Mouse (Mus musculus): ENCODE measurements around the gene P4ha2. TPM values are rescaled to one million over a fixed set of nuclear protein-coding genes. Genes with fewer than 3 reads are reported as not detected.

The P4ha2 gene
- polyA plus RNA-seq, 1 experiment from 2014 or later: 17.3 TPM

- ATAC-seq (ENCODE audit: low FRiP score, low read depth): no peak
- H3K36me3 ChIP-seq: no peaks in the 10 kb centered on the region
- no peak overlapping the region for H3K4me3 ChIP-seq
- H3K9me3 ChIP-seq: no peaks in the 10 kb centered on the region
- H3K27ac ChIP-seq: no peak overlapping the region
- H3K27me3 ChIP-seq (replicated peaks): 0 out of 2 replicates have a peak, but pooled peaks cover 3% of the 10 kb centered on the region
- 76% methylated on average over 12 of the region's 12 CpGs for WGBS
- peaks cover 33% of the 10 kb centered on the region for H3K4me1 ChIP-seq
- H3K4me2 ChIP-seq (replicated peaks): no peak overlapping the region
- H3K9ac ChIP-seq: no peak overlapping the region
Measured at GRCm38 (mm10) chr11:54062086-54062752, 37.7 kb upstream of the P4ha2 start.

- no peaks in the 10 kb centered on the region for H3K36me3 ChIP-seq
- H3K27me3 ChIP-seq (replicated peaks): 0 out of 2 replicates have a peak, but pooled peaks cover 3% of the 10 kb centered on the region
- no peaks in the 10 kb centered on the region for H3K9me3 ChIP-seq
- ATAC-seq (ENCODE audit: low FRiP score, low read depth): no peak
- no peak overlapping the region for H3K4me3 ChIP-seq
- H3K4me2 ChIP-seq (replicated peaks): no peak overlapping the region
- 84% methylated on average over 9 of the region's 9 CpGs for WGBS
- no peak overlapping the region for H3K9ac ChIP-seq
- H3K27ac ChIP-seq: no peak overlapping the region
- H3K4me1 ChIP-seq: peaks cover 31% of the 10 kb centered on the region
Measured at GRCm38 (mm10) chr11:54062753-54063471, 37.0 kb upstream of the P4ha2 start.

- no peak overlapping the region for H3K27ac ChIP-seq
- H3K9me3 ChIP-seq: no peaks in the 10 kb centered on the region
- peaks cover 3% of the 10 kb centered on the region; the same call in 1 of the 2 replicates for H3K27me3 ChIP-seq (replicated peaks)
- H3K4me3 ChIP-seq: no peak overlapping the region
- peaks cover 30% of the 10 kb centered on the region for H3K4me1 ChIP-seq
- ATAC-seq (ENCODE audit: low FRiP score, low read depth): no peak
- H3K9ac ChIP-seq: no peak overlapping the region
- WGBS: 92% methylated on average over 10 of the region's 10 CpGs
- no peaks in the 10 kb centered on the region for H3K36me3 ChIP-seq
- H3K4me2 ChIP-seq (replicated peaks): no peak overlapping the region
Measured at GRCm38 (mm10) chr11:54063472-54063775, 36.5 kb upstream of the P4ha2 start.

GRCm38 (mm10) chr11:54064412-54064978, 35.4 kb upstream of the P4ha2 start:
- H3K9ac ChIP-seq: no peak overlapping the region
- H3K4me1 ChIP-seq: peaks cover 23% of the 10 kb centered on the region
- no peaks in the 10 kb centered on the region for H3K9me3 ChIP-seq
- no peak overlapping the region for H3K4me2 ChIP-seq (replicated peaks)
- no peaks in the 10 kb centered on the region for H3K36me3 ChIP-seq
- H3K4me3 ChIP-seq: no peak overlapping the region
- H3K27me3 ChIP-seq (replicated peaks): peaks cover 3% of the 10 kb centered on the region; the same call in 1 of the 2 replicates
- 85% methylated on average over 3 of the region's 3 CpGs for WGBS
- H3K27ac ChIP-seq: no peak overlapping the region
- no peak for ATAC-seq (ENCODE audit: low FRiP score, low read depth)

GRCm38 (mm10) chr11:54065106-54065914, 34.6 kb upstream of the P4ha2 start:
- Histone ChIP-seq H3K27ac (no peak overlapping the region), H3K9me3 (no peaks in the 10 kb centered on the region), H3K27me3 (replicated peaks) (peaks cover 3% of the 10 kb centered on the region; the same call in 1 of the 2 replicates), H3K4me3 (no peak overlapping the region), H3K4me2 (replicated peaks) (no peak overlapping the region), H3K36me3 (no peaks in the 10 kb centered on the region), H3K9ac (no peak overlapping the region), H3K4me1 (peaks cover 15% of the 10 kb centered on the region)
- WGBS: 93% methylated on average over 12 of the region's 12 CpGs
- no peak for ATAC-seq (ENCODE audit: low FRiP score, low read depth)

- WGBS: 96% methylated on average over 4 of the region's 4 CpGs
- peaks cover 13% of the 10 kb centered on the region for H3K4me1 ChIP-seq
- no peak overlapping the region for H3K27ac ChIP-seq
- H3K4me3 ChIP-seq: no peak overlapping the region
- peaks cover 3% of the 10 kb centered on the region; the same call in 1 of the 2 replicates for H3K27me3 ChIP-seq (replicated peaks)
- H3K9me3 ChIP-seq: no peaks in the 10 kb centered on the region
- ATAC-seq (ENCODE audit: low FRiP score, low read depth): no peak
- H3K4me2 ChIP-seq (replicated peaks): no peak overlapping the region
- no peak overlapping the region for H3K9ac ChIP-seq
- H3K36me3 ChIP-seq: no peaks in the 10 kb centered on the region
Measured at GRCm38 (mm10) chr11:54065915-54066178, 34.0 kb upstream of the P4ha2 start.

GRCm38 (mm10) chr11:54066400-54066799, 33.5 kb upstream of the P4ha2 start:
- H3K4me1 ChIP-seq: peaks cover 13% of the 10 kb centered on the region
- 88% methylated on average over 5 of the region's 5 CpGs for WGBS

GRCm38 (mm10) chr11:54067318-54067995, 32.4 kb upstream of the P4ha2 start:
- no peak overlapping the region for H3K27ac ChIP-seq
- 38% methylated on average over 12 of the region's 12 CpGs for WGBS
- peak overlapping the region; percentile 77 for H3K9ac ChIP-seq
- peaks cover 13% of the 10 kb centered on the region for H3K4me1 ChIP-seq
- peaks cover 3% of the 10 kb centered on the region; the same call in 1 of the 2 replicates for H3K27me3 ChIP-seq (replicated peaks)
- H3K36me3 ChIP-seq: no peaks in the 10 kb centered on the region
- H3K4me3 ChIP-seq: peak overlapping the region; percentile 64
- no peak for ATAC-seq (ENCODE audit: low FRiP score, low read depth)
- H3K4me2 ChIP-seq (replicated peaks): peak overlapping the region; percentile 92
- H3K9me3 ChIP-seq: no peaks in the 10 kb centered on the region

More at GRCm38 (mm10) chr11:54066400-54066799, 33.5 kb upstream of the P4ha2 start:
- H3K27ac ChIP-seq: no peak overlapping the region
- no peak for ATAC-seq (ENCODE audit: low FRiP score, low read depth)
- H3K9ac ChIP-seq: no peak overlapping the region
- H3K27me3 ChIP-seq (replicated peaks): peaks cover 3% of the 10 kb centered on the region; the same call in 1 of the 2 replicates
- peak overlapping the region; percentile 92; the same call in 1 of the 2 replicates for H3K4me2 ChIP-seq (replicated peaks)
- no peak overlapping the region for H3K4me3 ChIP-seq
- H3K9me3 ChIP-seq: no peaks in the 10 kb centered on the region
- H3K36me3 ChIP-seq: no peaks in the 10 kb centered on the region

GRCm38 (mm10) chr11:54067996-54068519, 31.8 kb upstream of the P4ha2 start:
- Histone ChIP-seq H3K4me3 (peak overlapping the region; percentile 64), H3K27me3 (replicated peaks) (peaks cover 3% of the 10 kb centered on the region; the same call in 1 of the 2 replicates), H3K9me3 (no peaks in the 10 kb centered on the region), H3K4me1 (peaks cover 13% of the 10 kb centered on the region), H3K4me2 (replicated peaks) (peak overlapping the region; percentile 92), H3K36me3 (no peaks in the 10 kb centered on the region), H3K27ac (no peak overlapping the region), H3K9ac (peak overlapping the region; percentile 77)
- 47% methylated on average over 4 of the region's 4 CpGs for WGBS
- no peak for ATAC-seq (ENCODE audit: low FRiP score, low read depth)

GRCm38 (mm10) chr11:54068520-54069371, 31.1 kb upstream of the P4ha2 start, which contains the start of gene Pdlim4:
Gene Pdlim4 (minus strand): TSS chr11:54069014.
- H3K27me3 ChIP-seq (replicated peaks): peaks cover 3% of the 10 kb centered on the region; the same call in 1 of the 2 replicates
- H3K27ac ChIP-seq: no peak within 1 kb of the TSS
- 2% methylated on average over 48 of the region's 61 CpGs for WGBS
- no peaks in the 10 kb centered on the region for H3K9me3 ChIP-seq
- peak within 1 kb of the TSS; percentile 92 for H3K4me2 ChIP-seq (replicated peaks)
- peaks cover 13% of the 10 kb centered on the region for H3K4me1 ChIP-seq
- H3K9ac ChIP-seq: peak within 1 kb of the TSS; percentile 77
- peak; percentile 59 for ATAC-seq (ENCODE audit: low FRiP score, low read depth)
- no peaks in the 10 kb centered on the region for H3K36me3 ChIP-seq
- peak within 1 kb of the TSS; percentile 64 for H3K4me3 ChIP-seq
